Mouse (Mus musculus): ENCODE measurements around the gene Pde4d.

DNA sequence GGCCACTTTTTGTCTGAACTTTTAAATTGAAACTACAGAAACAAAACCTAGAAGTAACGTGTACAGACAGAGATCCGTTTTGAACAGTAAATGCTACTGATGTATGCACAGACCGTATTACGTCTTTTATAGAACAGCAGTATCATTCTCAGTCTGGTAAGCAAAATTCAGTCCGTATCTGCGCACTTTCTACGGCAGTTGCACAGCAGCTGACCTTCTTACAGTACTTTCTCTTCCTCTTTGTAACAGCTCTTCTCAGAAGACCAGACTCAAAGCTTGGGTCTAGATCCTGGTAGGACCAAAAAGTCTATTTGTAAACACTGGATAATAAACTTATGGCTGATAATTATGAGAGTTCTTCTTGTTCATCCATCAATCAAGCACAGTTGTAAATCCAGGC, 996.4 kb downstream of the Pde4d start:
- TF ChIP-seq POLR2A (IDR thresholded peaks at IDR 0.05; ENCODE audit: borderline replicate concordance, insufficient read depth, low read length) (no peak), CTCF (IDR thresholded peaks at IDR 0.05; ENCODE audit: borderline replicate concordance, insufficient read depth, low read depth, low read length) (no peak)
